Mouse (Mus musculus): ENCODE measurements around the gene Sart3.

- no peak for TF ChIP-seq POLR2A (IDR thresholded peaks at IDR 0.05; ENCODE audit: insufficient read length, low read depth)
- TF ChIP-seq E2F4 (IDR thresholded peaks at IDR 0.05; ENCODE audit: insufficient read depth) = no peak
- TF ChIP-seq TCF12 (IDR thresholded peaks at IDR 0.05; ENCODE audit: insufficient read depth, poor library complexity, severe bottlenecking) = no peak
These were observed 20.7 kb downstream of the Sart3 start for GRCm38 (mm10) chr5:113751521-113752157.
